Mouse (Mus musculus): ENCODE measurements around the gene Iqcf1.

DNA sequence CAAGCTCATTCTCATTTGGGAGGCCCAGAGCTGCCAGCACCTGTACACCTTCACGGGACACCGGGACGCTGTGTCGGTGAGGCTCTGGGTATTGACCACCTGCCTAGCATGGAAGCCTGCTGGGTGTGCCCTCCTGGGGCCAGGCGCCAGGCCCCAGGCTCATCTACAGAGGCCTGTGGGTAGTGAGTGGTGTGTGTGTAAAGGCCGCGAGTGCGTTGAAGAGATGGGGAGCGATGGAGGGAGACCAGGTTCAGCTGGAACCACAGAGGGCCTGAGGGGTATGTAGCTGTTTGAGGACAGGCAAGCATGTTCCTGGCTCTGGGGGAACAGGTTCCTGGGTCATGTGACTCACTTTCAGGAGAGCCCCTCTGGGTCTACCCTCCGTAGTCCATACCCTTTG, 16.6 kb upstream of the Iqcf1 start:
- TF ChIP-seq POLR2A (IDR thresholded peaks at IDR 0.05; ENCODE audit: borderline replicate concordance, low read depth, low read length) (no peak), CTCF (IDR thresholded peaks at IDR 0.05; ENCODE audit: low read depth, low read length) (no peak)
